Mouse (Mus musculus): ENCODE measurements at regions not wholly inside any gene's neighbourhood (a gene's known extent, or its start where the extent isn't known, plus 50 kb on each side); places are given as distances from the start of the nearest gene placed in this dataset.

DNA sequence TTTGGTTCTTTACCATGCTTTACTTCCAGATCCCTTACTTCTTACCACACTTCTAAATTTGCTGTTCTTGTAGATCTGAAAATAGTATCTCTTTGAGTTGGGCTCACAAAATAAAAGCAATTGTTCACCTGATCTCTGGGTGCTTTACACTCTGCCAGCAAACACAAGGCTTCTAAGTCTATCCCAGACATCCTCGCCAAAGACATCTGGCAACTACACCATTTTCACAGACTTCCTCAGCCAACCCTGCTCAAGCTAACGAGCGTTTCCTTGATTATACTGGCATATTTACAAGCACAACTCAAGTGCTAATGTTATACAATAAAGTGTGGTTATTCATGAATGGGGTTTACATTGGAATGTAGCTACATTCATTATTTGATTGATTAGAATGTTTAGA, 56.8 kb upstream of the Gm6657 start:
- TF ChIP-seq POLR2A (IDR thresholded peaks at IDR 0.05; ENCODE audit: insufficient read depth, low read length) = no peak
- no peak for TF ChIP-seq CTCF (IDR thresholded peaks at IDR 0.05; ENCODE audit: low read depth, low read length)
